Mouse (Mus musculus) embryo, embryonic 9.5 days (tissue): ENCODE measurements around the gene Zdhhc22.

Experiments
- DNase-seq: peaks from one replicate; pipeline ENCODE4 v3.0.0-alpha.2; 2017; ENCODE audit errors: extremely low spot score

Zdhhc22 gene

GRCm38 (mm10) chr12:86989890-86990754, at the start of gene Zdhhc22:
Zdhhc22 (minus strand) TSS chr12:86990430.
- DNase-seq = peak; percentile 61

- DNase-seq = no peak
These were observed 46.4 kb upstream of the Zdhhc22 start for GRCm38 (mm10) chr12:87036631-87037030.

DNA sequence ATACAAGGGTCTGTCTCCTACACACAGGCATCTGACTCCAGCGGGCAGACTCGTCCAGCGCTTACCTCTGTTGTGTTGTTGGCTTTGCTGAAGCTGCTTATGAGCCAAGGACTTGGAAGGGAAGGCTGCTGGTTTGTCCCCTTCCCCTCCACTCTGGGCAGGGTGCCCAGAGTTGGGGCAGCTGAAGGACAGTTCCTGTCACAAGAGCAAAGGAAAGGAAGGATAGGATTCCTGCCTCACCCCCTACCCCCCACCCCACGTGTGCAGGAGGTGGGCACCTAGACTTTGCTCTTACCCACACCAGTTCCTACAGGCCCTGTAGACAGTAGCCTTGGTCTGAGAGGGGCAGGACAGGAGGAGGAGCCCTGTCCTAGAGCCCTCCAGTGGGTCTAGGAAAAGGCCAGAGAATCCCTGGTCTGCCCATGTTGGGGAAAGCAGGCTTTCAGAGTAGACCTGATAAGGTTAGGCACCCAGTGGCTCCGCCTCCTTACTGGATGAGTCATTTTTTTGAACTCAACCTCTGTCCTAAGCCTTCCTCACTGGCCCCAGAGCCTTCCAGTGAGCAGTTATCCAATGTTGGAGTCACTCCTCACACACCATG, 41.0 kb upstream of the Zdhhc22 start:
- DNase-seq = no peak

DNA sequence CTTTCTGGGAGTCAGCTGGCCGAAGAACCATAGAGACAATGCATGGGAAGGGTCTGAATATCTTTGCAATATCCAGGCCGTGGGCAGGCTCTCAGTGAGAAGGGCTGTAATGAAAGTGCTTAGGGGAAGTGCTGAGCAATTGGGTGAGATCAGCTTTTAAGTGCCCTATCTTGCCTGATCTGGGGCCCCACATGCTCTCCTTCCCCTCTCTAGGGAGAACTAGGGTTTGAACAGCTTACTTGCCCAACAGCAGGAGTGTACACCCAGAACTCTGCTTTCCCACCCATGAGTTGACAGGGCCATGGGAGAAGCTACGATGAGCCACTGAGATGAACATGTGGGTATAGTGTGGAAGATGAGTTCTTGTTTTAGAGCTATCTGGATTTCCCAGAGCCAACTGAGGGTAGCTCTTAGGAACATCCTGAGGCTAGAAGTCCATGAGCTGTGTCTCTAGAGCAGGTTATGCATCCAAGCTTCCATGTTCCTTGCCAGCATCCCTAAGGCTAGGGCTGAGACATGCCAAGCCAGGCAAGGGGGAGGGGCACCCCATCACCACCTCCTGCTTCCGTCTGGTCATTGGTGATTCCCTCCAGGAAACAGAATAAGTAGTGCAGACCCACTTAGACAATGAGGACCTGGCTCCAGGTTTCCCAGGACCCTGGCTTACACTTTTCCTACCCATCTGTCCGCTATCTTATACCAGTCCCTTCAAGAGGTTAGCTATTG, 39.2 kb upstream of the Zdhhc22 start:
- no peak for DNase-seq

- DNase-seq = no peak
These were observed 37.8 kb upstream of the Zdhhc22 start for GRCm38 (mm10) chr12:87028068-87028467.

DNA sequence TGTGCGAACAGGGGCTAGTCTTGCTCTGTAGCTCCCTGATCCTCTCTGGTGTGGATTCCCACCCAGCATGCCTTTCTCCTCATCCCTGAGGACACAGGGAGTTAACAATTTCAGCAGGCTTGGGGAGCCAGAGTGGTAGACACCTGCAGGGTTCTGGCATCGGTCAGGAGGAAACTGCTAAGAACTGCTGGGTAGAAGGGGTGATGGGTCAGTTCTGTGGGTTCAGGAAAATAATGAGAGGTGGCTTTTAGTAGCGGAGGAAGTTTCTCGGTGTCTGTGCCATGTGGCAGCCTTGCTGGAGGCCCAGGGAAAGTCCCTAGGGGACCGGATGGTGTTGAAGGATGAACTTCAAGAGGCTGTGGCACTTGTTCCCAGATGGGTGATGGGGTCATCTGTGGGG, 37.2 kb upstream of the Zdhhc22 start:
- no peak for DNase-seq

DNA sequence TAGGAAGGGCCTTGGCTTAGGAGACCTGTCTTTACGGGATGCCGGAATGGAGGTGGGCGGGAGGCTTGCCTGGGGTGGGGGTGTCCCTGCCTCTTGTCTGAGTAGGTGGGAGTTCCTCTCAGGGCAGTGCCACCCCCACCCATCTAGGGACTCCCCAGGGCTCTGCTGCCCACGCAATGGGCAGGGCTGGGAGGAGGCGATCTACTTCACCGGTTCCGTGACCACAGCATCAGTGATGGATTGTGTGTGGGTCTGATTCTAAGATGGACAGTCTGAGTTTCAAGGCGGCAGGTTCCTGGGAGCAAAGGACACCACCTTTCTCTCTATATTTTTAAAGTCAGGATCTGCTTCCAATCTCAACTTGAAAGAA, 36.6 kb upstream of the Zdhhc22 start:
- DNase-seq = no peak

DNA sequence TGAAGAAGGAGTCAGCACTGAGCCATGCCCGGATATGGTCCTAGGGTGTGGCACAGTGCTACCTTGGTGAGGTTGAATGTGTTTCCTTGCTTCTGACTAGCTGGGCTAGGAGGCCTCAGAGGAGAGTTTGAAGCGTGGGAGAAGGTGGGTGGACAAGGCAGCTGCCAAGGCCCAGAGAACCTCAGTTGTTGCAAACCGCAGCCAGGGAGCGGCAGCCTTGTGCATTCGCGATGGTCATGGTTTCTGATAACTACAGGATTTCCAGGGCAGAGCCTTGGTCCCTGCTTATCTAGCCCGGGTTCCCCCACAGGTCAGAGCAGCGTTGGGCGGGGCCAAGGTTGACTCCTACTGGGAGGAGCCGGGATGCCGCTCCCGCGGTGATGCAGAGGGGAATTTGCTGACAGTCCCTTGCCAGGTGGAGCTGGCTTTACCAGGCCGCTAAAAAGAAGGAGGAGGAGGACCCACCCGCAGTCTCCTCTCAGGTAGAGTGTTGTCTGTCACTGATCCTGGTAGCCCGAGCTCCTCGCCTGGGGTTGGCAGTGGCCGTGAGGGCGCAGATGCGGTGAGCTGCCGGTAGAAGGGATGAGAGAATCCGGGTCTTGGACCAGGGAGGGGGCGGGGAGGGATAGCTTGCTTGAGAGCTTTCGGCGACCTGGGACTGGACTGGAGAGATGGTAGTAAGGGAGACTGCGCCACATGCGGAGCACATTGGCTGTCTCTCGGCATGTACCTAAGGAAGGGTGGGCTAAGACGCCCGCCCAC, 36.1 kb upstream of the Zdhhc22 start:
- peak; percentile 45 for DNase-seq

DNA sequence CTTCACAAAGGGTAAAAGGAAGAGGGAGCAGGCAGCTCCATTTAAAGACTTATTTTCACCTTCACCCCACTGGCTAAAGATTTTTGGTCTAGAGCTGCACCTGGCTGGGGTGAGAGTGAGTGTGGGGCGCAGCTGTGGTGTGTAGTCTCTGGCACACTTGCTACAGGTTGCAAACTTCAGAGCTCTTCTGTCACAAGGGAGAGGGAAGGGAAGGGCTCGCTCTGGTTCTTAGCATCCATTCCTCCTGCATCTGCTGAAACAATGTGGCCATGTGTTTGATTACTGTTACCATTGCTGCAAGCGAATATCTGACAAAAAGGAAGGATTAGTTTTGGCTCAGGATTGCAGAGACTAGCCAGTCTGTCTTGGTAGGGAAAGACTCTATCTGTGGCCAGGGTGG, 33.2 kb upstream of the Zdhhc22 start:
- no peak for DNase-seq

DNA sequence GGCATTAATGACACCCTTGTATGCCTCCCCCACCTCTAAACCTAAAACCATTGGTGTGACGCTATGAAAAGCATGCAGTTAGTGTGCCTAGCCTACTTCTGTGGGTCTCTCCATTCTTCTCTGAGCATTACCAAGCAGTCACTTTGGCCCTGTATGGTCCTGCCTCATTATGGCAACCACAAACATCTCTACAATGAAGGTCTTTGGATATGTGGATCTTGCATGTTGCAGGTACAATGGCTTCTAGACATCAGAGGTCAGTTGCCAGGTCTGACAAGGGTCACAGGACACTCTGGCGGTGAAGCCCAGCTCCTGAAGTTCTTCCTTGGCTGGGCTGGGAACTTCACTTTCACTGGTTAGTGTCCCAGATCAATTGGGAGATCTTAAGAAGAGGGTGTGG, 31.8 kb upstream of the Zdhhc22 start:
- no peak for DNase-seq

- DNase-seq = no peak
These were observed 30.8 kb upstream of the Zdhhc22 start, which contains the start of gene Tmem63c for GRCm38 (mm10) chr12:87021040-87021439. Tmem63c (plus strand) TSS chr12:87021340.

DNA sequence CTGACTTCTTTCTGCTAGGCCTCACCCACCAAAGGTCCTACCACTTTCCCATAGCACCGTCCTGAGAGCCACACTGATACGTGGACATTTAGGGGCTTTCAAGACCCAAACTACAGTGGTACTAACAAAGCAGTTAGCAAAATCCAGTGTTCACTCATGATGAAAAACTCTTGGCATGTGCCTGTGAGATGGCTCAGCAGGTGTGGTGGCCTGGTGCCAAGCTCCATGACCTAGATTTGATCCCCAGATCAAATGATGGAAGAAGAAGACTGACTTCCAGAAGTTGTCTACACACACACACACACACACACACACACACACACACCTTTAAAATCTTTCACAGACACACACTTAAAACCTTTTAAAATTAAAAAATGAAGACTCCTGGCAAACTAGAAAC, 28.5 kb upstream of the Zdhhc22 start:
- DNase-seq = no peak

GRCm38 (mm10) chr12:87017041-87017440, 26.8 kb upstream of the Zdhhc22 start:
- no peak for DNase-seq

GRCm38 (mm10) chr12:87004596-87004995, 14.4 kb upstream of the Zdhhc22 start:
- DNase-seq = no peak

DNA sequence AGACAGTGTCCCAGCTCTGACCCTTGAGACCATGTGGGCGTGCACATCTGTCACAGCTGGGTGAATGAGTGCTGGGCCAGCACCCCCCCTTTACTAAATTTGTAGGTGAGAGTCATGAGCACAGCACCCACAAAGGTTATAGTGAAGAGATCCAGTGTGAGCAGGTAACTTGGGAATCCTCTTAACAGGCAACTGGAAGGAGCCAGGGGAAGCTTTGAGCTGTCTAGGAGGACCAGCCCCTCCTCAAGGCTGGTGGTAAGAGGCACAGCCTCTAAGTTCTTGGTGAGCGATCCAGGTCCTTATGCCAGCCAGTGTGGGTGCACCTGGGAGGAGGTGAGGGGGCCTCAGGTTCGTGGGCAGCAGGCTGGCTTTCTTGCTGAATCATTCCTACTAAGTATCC, 13.4 kb upstream of the Zdhhc22 start:
- DNase-seq = no peak

DNA sequence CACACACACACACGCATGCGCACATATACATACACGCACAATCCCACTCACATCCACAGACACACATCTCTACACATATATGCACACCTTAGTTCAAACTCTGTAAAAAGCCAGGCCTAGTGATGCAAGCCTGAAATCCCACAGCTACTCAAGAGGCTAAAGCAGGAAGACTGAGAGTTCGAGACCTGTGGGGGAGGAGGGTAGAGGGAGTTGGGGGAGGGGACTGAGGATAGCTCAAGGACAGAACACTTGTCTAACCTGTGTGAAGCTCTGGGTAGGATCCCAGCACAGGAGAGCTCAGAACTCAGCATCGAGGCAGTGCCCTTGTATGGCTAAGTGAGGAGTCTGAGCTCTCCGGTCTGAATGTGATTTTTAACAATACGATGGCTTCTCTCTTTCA, 12.6 kb upstream of the Zdhhc22 start:
- DNase-seq = no peak

DNA sequence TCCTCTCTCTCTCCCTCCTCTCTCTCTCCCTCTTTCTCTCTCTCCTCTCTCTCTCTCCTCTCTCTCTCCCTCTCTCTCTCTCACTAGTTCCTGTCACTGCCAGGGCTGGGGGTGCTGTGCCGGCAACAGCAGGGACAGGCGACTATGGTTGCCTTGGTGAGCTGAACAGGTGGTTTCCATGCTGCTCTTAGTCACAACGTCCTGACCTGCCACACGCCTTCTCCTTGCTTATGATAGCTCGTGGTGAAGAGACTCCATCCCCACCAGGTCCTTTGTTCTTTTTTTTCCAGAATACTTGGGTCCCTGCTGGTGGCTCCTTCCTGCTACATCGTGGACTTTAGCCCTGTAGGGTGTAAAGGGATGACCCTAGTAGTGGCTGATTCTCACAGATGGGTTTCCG, 12.0 kb upstream of the Zdhhc22 start:
- no peak for DNase-seq

GRCm38 (mm10) chr12:87000840-87001176, 10.6 kb upstream of the Zdhhc22 start:
- no peak for DNase-seq

DNA sequence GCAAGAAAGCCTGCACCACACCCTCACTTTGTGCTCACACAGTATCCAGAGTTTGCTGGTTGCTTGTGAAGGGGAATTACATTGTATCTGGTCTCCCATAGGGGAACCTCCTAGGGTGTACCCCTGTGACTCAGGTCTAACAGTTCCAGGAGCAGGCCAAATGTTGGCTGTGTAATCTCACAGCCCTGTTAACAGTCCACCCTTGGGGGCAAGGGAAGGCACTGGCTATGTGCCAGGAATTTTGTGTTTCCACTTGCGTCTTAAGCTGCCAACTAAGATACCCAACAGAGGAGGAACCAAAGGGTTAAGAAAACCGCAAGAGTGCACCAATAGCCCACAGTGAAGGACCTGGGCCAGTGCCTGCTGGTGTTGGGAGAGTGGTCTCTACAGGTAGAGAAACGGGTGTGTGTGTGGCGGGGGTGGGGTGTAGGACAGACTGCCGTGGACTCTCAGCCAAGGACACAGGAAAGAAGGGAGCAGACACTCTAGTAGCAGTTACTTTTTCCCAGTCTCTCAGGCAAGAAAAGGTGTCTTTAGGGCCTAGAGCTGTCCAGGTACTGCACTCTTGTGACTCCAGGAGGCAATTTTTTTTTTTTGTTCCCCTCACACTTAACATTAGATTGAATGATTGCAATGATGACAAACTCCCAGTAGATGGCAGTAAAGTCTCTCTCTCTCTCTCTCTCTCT, 10.1 kb upstream of the Zdhhc22 start:
- DNase-seq = no peak

- no peak for DNase-seq
These were observed 9.1 kb upstream of the Zdhhc22 start for GRCm38 (mm10) chr12:86999283-86999820.

DNA sequence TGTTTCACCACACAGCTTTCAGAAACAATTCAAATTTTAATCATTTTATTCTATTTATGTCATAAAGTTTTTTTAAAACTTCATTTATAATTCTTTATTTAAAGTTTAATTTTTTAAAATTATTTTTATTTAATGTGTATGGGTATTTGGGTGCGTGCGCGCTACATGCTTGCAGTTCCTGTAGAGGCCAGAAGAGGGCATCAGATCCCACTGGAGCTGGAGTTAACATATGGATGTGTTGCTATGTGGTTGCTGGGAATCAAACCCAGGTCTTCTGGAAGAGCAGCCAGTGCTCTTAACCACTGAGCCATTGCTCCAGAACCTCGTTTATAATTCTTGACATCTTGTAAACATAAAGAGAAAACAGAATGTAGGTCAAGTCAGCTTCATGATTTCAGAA, 8.5 kb upstream of the Zdhhc22 start:
- no peak for DNase-seq
